Mouse (Mus musculus) liver, embryonic 16.5 days (tissue): Measurements from ENCODE around the gene Wif1. TPM values are rescaled to one million over a fixed set of nuclear protein-coding genes. Genes with fewer than 3 reads are reported as not detected.
A peak's percentile ranks its signal among the peaks of the same experiment; 100 is the strongest.

Source experiments
- ATAC-seq: fragments of 200-750 bp; cut with Nextera tagmentation; 2 replicates; pipeline ENCODE4 v1.8.0; 2017; ENCODE audit warnings: low read depth, mild to moderate bottlenecking, moderate number of reproducible peaks, moderate library complexity
- H3K27ac ChIP-seq: fragments of 300-500 bp; sonication (generic); 2 replicates; pipeline ENCODE4 v1.5.1; 2014; ENCODE audit warnings: mild to moderate bottlenecking, low read length
- H3K27me3 ChIP-seq: fragments of 300-500 bp; sonication (generic); 2 replicates; pipeline ENCODE4 v1.6.1; 2014; ENCODE audit warnings: low read depth, low read length, mixed read lengths; ENCODE audit not compliant: control insufficient read depth, insufficient read depth
- H3K36me3 ChIP-seq: fragments of 300-500 bp; sonication (generic); 2 replicates; pipeline ENCODE4 v1.6.1; 2014; ENCODE audit warnings: mild to moderate bottlenecking; ENCODE audit not compliant: control insufficient read depth, insufficient read depth
- H3K4me1 ChIP-seq: fragments of 300-500 bp; sonication (generic); 2 replicates; pipeline ENCODE4 v1.6.1; 2014; ENCODE audit warnings: low read depth, low read length, mixed read lengths; ENCODE audit not compliant: control insufficient read depth
- H3K4me2 ChIP-seq: fragments of 300-500 bp; sonication (generic); 2 replicates; pipeline ENCODE4 v1.6.1; 2014; ENCODE audit warnings: low read depth, low read length, mixed read lengths
- H3K4me3 ChIP-seq: fragments of 300-500 bp; sonication (generic); 2 replicates; pipeline ENCODE4 v1.5.1; 2014; ENCODE audit warnings: low read depth, mild to moderate bottlenecking, low read length
- H3K9ac ChIP-seq: fragments of 300-500 bp; sonication (generic); 2 replicates; pipeline ENCODE4 v1.6.1; 2014; ENCODE audit warnings: low read depth, low read length
- H3K9me3 ChIP-seq: fragments of 300-500 bp; sonication (generic); replicated peaks from 2 replicates; pipeline ENCODE4 v1.6.1; 2016; ENCODE audit warnings: low read length; ENCODE audit not compliant: control insufficient read depth
- WGBS: fragments of 180-500 bp; shearing (Covaris S2); extraction: QIAGEN DNeasy Blood & Tissue Kit; methylation state at CpG from one replicate; pipeline ENCODE4 v1.1.7; 2014; ENCODE audit not compliant: insufficient replicate concordance; 5-methylcytosine and 5-hydroxymethylcytosine counted together
- polyA plus RNA-seq: library from polyadenylated mRNA; unstranded; fragments of >200 nt; fragmentation: Nextera tagmentation; extraction: Ambion mirVana; gene quantifications from 2 replicates; pipeline ENCODE4 v1.2.1, GENCODE M21; 2015

Wif1 gene
- polyA plus RNA-seq, 1 experiment from 2014 or later: 1.0 TPM

GRCm38 (mm10) chr10:121129000-121129925 is 95.5 kb downstream of the Wif1 start:
- Histone ChIP-seq H3K4me1 (no peaks in the 10 kb centered on the region), H3K9ac (no peak overlapping the region), H3K4me3 (no peak overlapping the region), H3K9me3 (no peaks in the 10 kb centered on the region), H3K36me3 (no peaks in the 10 kb centered on the region), H3K27me3 (no peaks in the 10 kb centered on the region), H3K4me2 (0 out of 2 replicates have a peak overlapping the region, but pooled peaks have one; percentile 17), H3K27ac (no peak overlapping the region)
- WGBS: 56% methylated on average over 20 of the region's 20 CpGs
- peak; percentile 35; the same call in 1 of the 2 replicates for ATAC-seq

Other genes with a start within 250 kb of the Wif1 start
- gene Msrb3, start 134.9 kb upstream of the Wif1 start, polyA plus RNA-seq: 1.2 and 1.4 TPM in 2 replicates
- 0.44 and 0.63 TPM in 2 replicates for gene Lemd3, start 54.6 kb upstream of the Wif1 start, polyA plus RNA-seq